In genomic region chr4:78784036-78784435, GRCm38 (mm10) we compare ENCODE assay signal across 23 mouse cellular contexts.
"Had no signal": no experiment of that assay in that cellular context is flagged by ENCODE, and none has a peak within 500 bp of the region (broad histone marks: within the 10 kb centered on the region; RNA-seq: fewer than 3 reads in every experiment).

No protein-coding gene starts in this region.

- H3K9ac ChIP-seq: limb, embryonic 12.5 days; limb, embryonic 15.5 days; liver, embryonic 14.5 days; liver, postnatal 0 days; lung, embryonic 14.5 days; midbrain, embryonic 12.5 days; midbrain, embryonic 15.5 days; neural tube, embryonic 12.5 days; neural tube, embryonic 15.5 days had no signal

- DNase-seq: kidney, adult 18-20 months; kidney, postnatal 14 days; layer of hippocampus, postnatal 36 days; left cerebral cortex, postnatal 4 days; liver, postnatal 0 days; lung, embryonic 14.5 days; right cerebral cortex, adult 18-20 months; right cerebral cortex, postnatal 25 days; spleen, adult 18-20 months; thymus, adult 18-20 months; thymus, postnatal 36 days had no signal

- H3K4me2 ChIP-seq: limb, embryonic 12.5 days; limb, embryonic 15.5 days; liver, embryonic 11.5 days; lung, embryonic 14.5 days; midbrain, embryonic 12.5 days; midbrain, embryonic 15.5 days; neural tube, embryonic 12.5 days; neural tube, embryonic 15.5 days had no signal

- ATAC-seq: liver, postnatal 0 days; lung, postnatal 0 days; midbrain, embryonic 15.5 days had no signal

- H3K4me3 ChIP-seq: layer of hippocampus, adult 2 months; left cerebral cortex, adult 2 months; limb, embryonic 12.5 days; limb, embryonic 15.5 days; midbrain, embryonic 12.5 days; midbrain, embryonic 15.5 days; neural tube, embryonic 12.5 days; neural tube, embryonic 15.5 days had no signal

- H3K27me3 ChIP-seq: limb, embryonic 12.5 days; limb, embryonic 15.5 days; midbrain, embryonic 12.5 days; midbrain, embryonic 15.5 days; neural tube, embryonic 12.5 days; neural tube, embryonic 15.5 days had no signal

- H3K36me3 ChIP-seq: limb, embryonic 12.5 days; limb, embryonic 15.5 days; midbrain, embryonic 12.5 days; midbrain, embryonic 15.5 days; neural tube, embryonic 12.5 days; neural tube, embryonic 15.5 days had no signal

- H3K4me1 ChIP-seq: limb, embryonic 12.5 days; limb, embryonic 15.5 days; midbrain, embryonic 12.5 days; midbrain, embryonic 15.5 days; neural tube, embryonic 12.5 days; neural tube, embryonic 15.5 days had no signal

- H3K27ac ChIP-seq: layer of hippocampus, adult 2 months; left cerebral cortex, adult 2 months; limb, embryonic 12.5 days; limb, embryonic 15.5 days; liver, embryonic 14.5 days; macrophage; midbrain, embryonic 12.5 days; midbrain, embryonic 15.5 days; neural tube, embryonic 12.5 days; neural tube, embryonic 15.5 days had no signal

- H3K9me3 ChIP-seq: limb, embryonic 12.5 days; limb, embryonic 15.5 days; midbrain, embryonic 12.5 days; midbrain, embryonic 15.5 days; neural tube, embryonic 12.5 days; neural tube, embryonic 15.5 days had no signal
